Mouse (Mus musculus) liver, postnatal 0 days (tissue): ENCODE measurements around the gene Edem2. TPM values are rescaled to one million over a fixed set of nuclear protein-coding genes. Genes with fewer than 3 reads are reported as not detected.
A peak's percentile ranks its signal among the peaks of the same experiment; 100 is the strongest.
"Not testable (repeated sequence)": the region's sequence is repeated elsewhere in the genome, so short reads cannot be mapped to it uniquely, and the experiment has no call there.

Source experiments
- ATAC-seq: fragments of 200-750 bp; cut with Nextera tagmentation; 2 replicates; pipeline ENCODE4 v1.8.0; 2017; ENCODE audit warnings: mild to moderate bottlenecking, moderate library complexity
- DNase-seq: peaks from one replicate; pipeline ENCODE4 v3.0.0-alpha.2; 2016
- H3K27ac ChIP-seq: fragments of 300-500 bp; sonication (generic); 2 replicates; pipeline ENCODE4 v1.5.1; 2014; ENCODE audit warnings: antibody characterized with exemption, moderate library complexity, mild to moderate bottlenecking, low read depth
- H3K27me3 ChIP-seq: fragments of 300-500 bp; sonication (generic); 2 replicates; pipeline ENCODE4 v1.6.1; 2014; ENCODE audit warnings: low read length, control low read depth, mixed read lengths; ENCODE audit not compliant: insufficient read depth
- H3K36me3 ChIP-seq: fragments of 300-500 bp; sonication (generic); replicated peaks from 2 replicates; pipeline ENCODE4 v1.6.1; 2014; ENCODE audit warnings: mild to moderate bottlenecking, control low read depth, low read length, moderate library complexity, mixed read lengths; ENCODE audit not compliant: insufficient read depth
- H3K4me1 ChIP-seq: fragments of 300-500 bp; sonication (generic); 2 replicates; pipeline ENCODE4 v1.6.1; 2014; ENCODE audit warnings: antibody characterized with exemption, mild to moderate bottlenecking, control low read depth; ENCODE audit not compliant: insufficient read depth
- H3K4me2 ChIP-seq: fragments of 300-500 bp; sonication (generic); 2 replicates; pipeline ENCODE4 v1.6.1; 2014; ENCODE audit warnings: low read depth, mild to moderate bottlenecking, low read length, moderate library complexity, mixed read lengths
- H3K4me3 ChIP-seq: fragments of 300-500 bp; sonication (generic); 2 replicates; pipeline ENCODE4 v1.5.1; 2014; ENCODE audit warnings: low read depth, low read length
- H3K9ac ChIP-seq: fragments of 300-500 bp; sonication (generic); replicated peaks from 2 replicates; pipeline ENCODE4 v1.6.1; 2014; ENCODE audit warnings: mild to moderate bottlenecking, moderate library complexity
- H3K9me3 ChIP-seq: fragments of 300-500 bp; sonication (generic); 2 replicates; pipeline ENCODE4 v1.6.1; 2016; ENCODE audit warnings: mild to moderate bottlenecking, control low read depth, low read length, mixed read lengths
- CTCF ChIP-seq: sonication (generic); IDR thresholded peaks from 2 replicates; pipeline ENCODE4 v1.5.1; 2016; ENCODE audit warnings: antibody characterized with exemption, low read depth
- EP300 ChIP-seq: IDR thresholded peaks from 2 replicates; pipeline ENCODE4 v1.6.1; 2016; ENCODE audit warnings: antibody characterized with exemption, low read depth, mild to moderate bottlenecking
- WGBS: fragments of 180-500 bp; shearing (Covaris S2); extraction: QIAGEN DNeasy Blood & Tissue Kit; methylation state at CpG from one replicate; pipeline ENCODE4 v1.1.7; 2014; ENCODE audit not compliant: insufficient replicate concordance; 5-methylcytosine and 5-hydroxymethylcytosine counted together
- polyA plus RNA-seq: library from polyadenylated mRNA; unstranded; fragments of >200 nt; fragmentation: Nextera tagmentation; extraction: Ambion mirVana; gene quantifications from 2 replicates; pipeline ENCODE4 v1.2.1, GENCODE M21; 2015

Edem2 gene
- polyA plus RNA-seq, 1 experiment from 2014 or later, result 28.4 TPM

DNA sequence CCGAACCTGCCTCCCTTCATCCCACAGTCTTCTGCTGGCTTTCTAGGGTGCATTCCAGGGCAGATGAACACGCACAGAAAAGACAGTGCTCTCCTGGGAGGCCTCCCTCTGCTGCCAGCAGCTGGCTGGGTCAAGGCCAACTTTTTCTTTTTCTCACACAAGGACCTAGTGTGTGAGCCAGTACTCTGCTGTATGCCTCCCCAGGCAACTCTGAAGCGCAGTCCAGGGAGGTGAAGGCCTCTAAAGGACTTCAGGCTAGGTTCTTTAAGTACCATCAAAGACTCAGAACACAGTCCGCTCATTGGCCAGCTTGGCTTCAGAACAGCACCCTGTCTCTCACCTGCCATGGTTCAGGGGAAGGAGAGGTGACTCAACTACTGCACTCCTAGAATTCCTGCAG lies 22.0 kb downstream of the Edem2 start:
- Histone ChIP-seq H3K4me3 (no peak overlapping the region), H3K4me2 (no peak overlapping the region), H3K9me3 (no peaks in the 10 kb centered on the region), H3K9ac (no peak overlapping the region), H3K27ac (no peak overlapping the region), H3K4me1 (no peaks in the 10 kb centered on the region), H3K36me3 (peaks cover 49% of the 10 kb centered on the region), H3K27me3 (no peaks in the 10 kb centered on the region)
- no peak for ATAC-seq
- WGBS, result 87% methylated on average over 4 of the region's 4 CpGs
- no peak for TF ChIP-seq EP300
- no peak for DNase-seq

DNA sequence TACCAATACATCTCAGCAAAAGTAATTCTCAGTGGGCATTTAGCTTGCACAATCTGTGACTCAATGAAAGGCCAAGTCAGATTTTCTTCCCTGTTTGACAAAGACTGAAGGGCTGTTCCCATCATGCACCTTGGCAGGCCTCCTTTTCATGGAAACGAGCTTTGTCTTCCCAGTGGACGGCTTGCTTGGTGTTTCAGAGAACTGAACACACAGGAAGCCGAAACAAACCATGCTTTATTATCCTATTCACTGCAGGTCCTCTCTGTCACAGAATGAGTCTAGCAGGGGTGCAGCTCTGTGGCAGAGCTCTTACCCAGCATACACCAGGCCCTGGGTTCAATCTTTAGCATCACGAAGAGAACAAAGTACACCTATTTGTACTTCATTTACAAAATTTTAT lies 25.6 kb downstream of the Edem2 start:
- TF ChIP-seq EP300, result no peak
- TF ChIP-seq CTCF, result no peak
- Histone ChIP-seq H3K27ac (no peak overlapping the region), H3K4me1 (no peaks in the 10 kb centered on the region), H3K36me3 (peaks cover 31% of the 10 kb centered on the region), H3K4me2 (no peak overlapping the region), H3K9ac (no peak overlapping the region), H3K27me3 (no peaks in the 10 kb centered on the region), H3K4me3 (no peak overlapping the region), H3K9me3 (no peaks in the 10 kb centered on the region)
- WGBS, result 82% methylated on average over 4 of the region's 4 CpGs
- DNase-seq (no peak), ATAC-seq (no peak)

DNA sequence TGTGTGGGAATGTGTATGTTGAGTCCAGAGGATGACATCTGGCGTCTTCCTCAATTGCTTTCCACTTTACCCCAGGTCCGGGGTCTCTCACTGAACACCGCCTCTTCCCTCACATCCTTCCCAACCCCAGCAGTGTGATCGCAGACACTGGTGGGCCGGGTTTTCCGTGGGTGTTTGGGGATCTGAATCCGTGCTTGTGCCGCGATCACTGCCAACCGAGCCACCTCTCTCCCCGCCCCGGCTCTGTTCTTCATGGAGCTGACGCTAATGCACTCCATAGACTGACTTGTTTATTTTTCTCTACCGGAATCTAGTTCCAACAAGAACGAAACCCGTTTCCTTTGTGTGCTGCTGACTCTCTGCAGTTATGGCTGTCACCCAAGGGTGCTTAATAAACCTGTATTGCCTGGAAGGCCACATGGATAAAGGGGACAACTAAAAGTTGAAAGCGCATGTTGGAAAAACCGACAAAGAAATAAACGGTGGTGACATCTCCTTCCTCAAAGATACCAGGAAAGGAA lies 27.8 kb downstream of the Edem2 start:
- peaks cover 24% of the 10 kb centered on the region for H3K36me3 ChIP-seq
- H3K4me2 ChIP-seq, result no peak overlapping the region
- ATAC-seq (no peak), DNase-seq (no peak)
- H3K4me1 ChIP-seq, result no peaks in the 10 kb centered on the region
- no peak overlapping the region for H3K4me3 ChIP-seq
- no peaks in the 10 kb centered on the region for H3K9me3 ChIP-seq
- H3K27ac ChIP-seq, result no peak overlapping the region
- H3K9ac ChIP-seq, result no peak overlapping the region
- 87% methylated on average over 19 of the region's 19 CpGs for WGBS
- no peak for TF ChIP-seq CTCF
- no peak for TF ChIP-seq EP300
- H3K27me3 ChIP-seq, result no peaks in the 10 kb centered on the region

DNA sequence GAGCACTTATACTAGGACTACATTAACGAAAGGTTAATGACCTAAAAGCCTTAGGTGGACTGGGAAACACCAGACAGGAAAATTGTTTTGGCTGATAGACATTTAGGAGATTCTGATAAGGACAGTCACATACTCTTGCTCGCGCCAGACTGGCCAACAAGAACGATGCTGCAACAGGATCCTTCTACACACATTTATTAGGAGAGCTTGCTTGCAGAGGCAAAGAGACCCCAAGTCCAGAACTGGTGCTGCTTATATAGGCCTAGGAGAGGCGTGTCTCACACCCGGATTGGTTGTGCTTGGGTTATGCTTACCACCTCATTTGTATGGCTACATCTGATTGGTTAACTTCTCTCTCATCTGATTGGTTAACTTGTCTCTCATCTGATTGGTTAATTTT lies 30.8 kb downstream of the Edem2 start:
- WGBS, result 80% methylated on average over 6 of the region's 6 CpGs
- H3K4me3 ChIP-seq, DNase-seq, H3K4me1 ChIP-seq, H3K27ac ChIP-seq, H3K9me3 ChIP-seq, H3K4me2 ChIP-seq, ATAC-seq, H3K9ac ChIP-seq, H3K27me3 ChIP-seq: not testable (repeated sequence)
- H3K36me3 ChIP-seq, result peaks cover 13% of the 10 kb centered on the region

DNA sequence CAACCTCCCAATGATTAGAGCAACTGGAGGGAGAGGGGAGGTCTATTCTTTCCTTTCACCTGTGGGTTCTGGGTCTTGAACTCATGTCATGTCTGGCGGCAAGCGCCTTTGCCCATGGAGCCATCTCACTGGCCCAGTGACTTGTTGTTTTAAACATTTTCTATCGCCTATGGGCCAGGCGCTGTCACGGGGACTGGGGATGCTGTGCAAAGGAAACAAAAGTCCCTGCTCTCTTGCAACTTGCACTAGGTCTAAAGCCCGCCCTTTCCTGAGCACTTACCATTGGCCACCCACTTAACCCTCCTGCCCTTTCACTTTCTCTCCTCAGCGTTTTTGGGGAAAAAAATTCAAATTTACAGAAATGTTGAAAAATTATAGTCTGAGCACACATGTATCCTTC lies 32.4 kb downstream of the Edem2 start:
- H3K4me3 ChIP-seq, result no peak overlapping the region
- ATAC-seq (no peak), DNase-seq (no peak)
- no peak overlapping the region for H3K9ac ChIP-seq
- H3K4me1 ChIP-seq, result no peaks in the 10 kb centered on the region
- no peak overlapping the region for H3K27ac ChIP-seq
- H3K4me2 ChIP-seq, result 0 out of 2 replicates have a peak overlapping the region, but pooled peaks have one; percentile 18
- TF ChIP-seq EP300 (no peak), CTCF (no peak)
- no peaks in the 10 kb centered on the region for H3K27me3 ChIP-seq
- no peaks in the 10 kb centered on the region for H3K9me3 ChIP-seq
- 61% methylated on average over 7 of the region's 7 CpGs for WGBS
- H3K36me3 ChIP-seq, result peaks cover 4% of the 10 kb centered on the region; the same call in 1 of the 2 replicates

DNA sequence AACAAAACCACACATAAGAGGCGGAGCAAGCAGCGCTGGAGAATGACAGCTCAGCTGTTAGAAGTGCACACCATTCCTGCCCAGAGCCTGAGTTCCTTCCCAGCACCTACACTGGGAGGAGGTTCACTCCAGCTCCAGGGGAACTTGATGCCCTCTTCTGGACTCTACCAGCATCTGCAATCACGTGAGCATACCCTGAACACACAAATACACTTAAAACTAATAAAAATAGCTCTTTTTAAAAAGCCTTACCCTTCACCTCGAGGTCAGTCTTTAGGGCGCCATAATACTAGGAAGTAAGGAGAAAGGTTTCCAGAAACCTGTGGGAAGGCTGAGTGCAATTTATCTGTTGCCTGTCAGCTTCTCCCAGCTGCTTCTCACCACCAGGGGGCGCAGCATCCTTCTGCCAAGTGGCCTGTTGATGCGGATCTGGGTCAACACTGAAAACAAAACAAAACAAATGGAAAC lies 33.1 kb downstream of the Edem2 start:
- DNase-seq (peak; percentile 91), ATAC-seq (no peak)
- WGBS, result 16% methylated on average over 7 of the region's 7 CpGs
- TF ChIP-seq EP300, result no peak
- peak; percentile 95 for TF ChIP-seq CTCF
- Histone ChIP-seq H3K4me3 (no peak overlapping the region), H3K27me3 (no peaks in the 10 kb centered on the region), H3K36me3 (no peaks in the 10 kb centered on the region), H3K27ac (no peak overlapping the region), H3K4me1 (no peaks in the 10 kb centered on the region; the same call in 1 of the 2 replicates), H3K4me2 (peak overlapping the region; percentile 18; the same call in 1 of the 2 replicates), H3K9me3 (no peaks in the 10 kb centered on the region), H3K9ac (no peak overlapping the region)

DNA sequence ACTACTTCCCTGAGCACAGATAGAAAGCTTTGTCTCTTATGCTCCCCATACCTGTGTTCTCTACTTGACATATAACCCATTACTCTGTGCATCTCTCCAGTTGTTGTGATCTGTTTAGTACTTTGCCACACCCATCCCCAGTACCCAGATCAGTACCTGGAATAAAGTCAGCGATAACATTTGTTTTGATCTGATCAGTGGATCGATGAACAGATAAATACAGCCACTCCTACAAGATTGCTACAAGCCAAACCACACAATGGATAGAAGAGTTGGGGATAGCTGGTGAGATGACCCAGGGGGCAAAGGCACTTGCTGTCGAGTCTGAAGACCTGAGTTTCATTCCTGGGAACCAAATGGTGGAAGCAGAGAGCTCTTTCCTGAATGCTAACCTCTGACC lies 34.0 kb downstream of the Edem2 start:
- H3K27ac ChIP-seq, result no peak overlapping the region
- H3K9ac ChIP-seq, result no peak overlapping the region
- TF ChIP-seq EP300 (no peak), CTCF (no peak)
- 73% methylated on average over 3 of the region's 3 CpGs for WGBS
- no peaks in the 10 kb centered on the region for H3K36me3 ChIP-seq
- H3K4me1 ChIP-seq, result peaks cover 7% of the 10 kb centered on the region
- H3K27me3 ChIP-seq, result no peaks in the 10 kb centered on the region
- no peak for DNase-seq
- H3K4me3 ChIP-seq, result no peak overlapping the region
- ATAC-seq, result no peak
- no peaks in the 10 kb centered on the region for H3K9me3 ChIP-seq
- H3K4me2 ChIP-seq, result no peak overlapping the region
